Mouse (Mus musculus) adrenal gland, postnatal 36 days (tissue): ENCODE measurements around the gene Vps37d. TPM values are rescaled to one million over a fixed set of nuclear protein-coding genes. Genes with fewer than 3 reads are reported as not detected.

Experiments used
- DNase-seq, 2 experiments: peaks; one replicate each; pipeline ENCODE4 v3.0.0; 2021; ENCODE audit warnings: mixed read lengths in 1 of 2
- long read RNA-seq, 2 experiments: library from polyadenylated mRNA; stranded (forward); transcript quantifications; one replicate each; pipeline ENCODE4 v2.0.0; 2021; ENCODE audit warnings: borderline sequencing depth in 2 of 2
- total RNA-seq, 2 experiments: library from RNA; stranded (reverse); gene quantifications; 2 replicates each; pipeline ENCODE4 v1.2.3; 2021

The Vps37d gene
- 1 to 10 TPM; 1.8 to 3.7 TPM for total RNA-seq
- long read RNA-seq, experiment 1, transcript Vps37d-201 (4 exons, 1,544 nt) = major isoform, 6 of 7 reads
- long read RNA-seq, experiment 1, partial matches to known transcripts = 1 of 7 reads
- long read RNA-seq, experiment 1, other reads (novel, unspliced or antisense) = 0 of 7 reads
- long read RNA-seq, experiment 2, partial matches to known transcripts = 0 of 3 reads
- long read RNA-seq, experiment 2, other reads (novel, unspliced or antisense) = 0 of 3 reads

- peak; percentile 94 to 97 for DNase-seq
Measured at GRCm38 (mm10) chr5:135077564-135078481, at the start of gene Vps37d. TSS of gene Vps37d (minus strand) at chr5:135078266.

GRCm38 (mm10) chr5:135127669-135128068 is 49.6 kb upstream of the Vps37d start:
- no peak for DNase-seq

GRCm38 (mm10) chr5:135126121-135126520 is 48.1 kb upstream of the Vps37d start:
- DNase-seq = no peak

GRCm38 (mm10) chr5:135120753-135121152 is 42.7 kb upstream of the Vps37d start:
- DNase-seq = no peak

- DNase-seq = peak; percentile 71 to 79
Measured at GRCm38 (mm10) chr5:135118589-135119081, 40.6 kb upstream of the Vps37d start.

- no peak for DNase-seq
Measured at GRCm38 (mm10) chr5:135115241-135115640, 37.2 kb upstream of the Vps37d start.

- DNase-seq = no peak
Measured at GRCm38 (mm10) chr5:135113782-135114181, 35.7 kb upstream of the Vps37d start.

GRCm38 (mm10) chr5:135109976-135110375 is 31.9 kb upstream of the Vps37d start:
- DNase-seq = no peak

GRCm38 (mm10) chr5:135109426-135109825 is 31.4 kb upstream of the Vps37d start:
- DNase-seq = peak; percentile 28 to 60

- DNase-seq = no peak
Measured at GRCm38 (mm10) chr5:135109017-135109416, 31.0 kb upstream of the Vps37d start.

- DNase-seq = peak; percentile 88 to 91
Measured at GRCm38 (mm10) chr5:135107521-135108501, 29.7 kb upstream of the Vps37d start.

GRCm38 (mm10) chr5:135106758-135107256 is 28.7 kb upstream of the Vps37d start:
- DNase-seq = peak; percentile 90 to 91

GRCm38 (mm10) chr5:135103999-135104660 is 26.1 kb upstream of the Vps37d start:
- peak in 1 of 2 experiments; percentile 40 for DNase-seq

GRCm38 (mm10) chr5:135100981-135101380 is 22.9 kb upstream of the Vps37d start:
- no peak for DNase-seq

- no peak for DNase-seq
Measured at GRCm38 (mm10) chr5:135089653-135090052, 11.6 kb upstream of the Vps37d start, which contains the start of gene Mlxipl. TSS of gene Mlxipl (plus strand) at chr5:135089890.

- DNase-seq = no peak
Measured at GRCm38 (mm10) chr5:135086871-135087270, 8.8 kb upstream of the Vps37d start.

GRCm38 (mm10) chr5:135080539-135080938 is 2.5 kb upstream of the Vps37d start:
- no peak for DNase-seq

GRCm38 (mm10) chr5:135079578-135079977 is 1.5 kb upstream of the Vps37d start:
- no peak for DNase-seq

GRCm38 (mm10) chr5:135078482-135078810 is 380 bp upstream of the Vps37d start:
- no peak for DNase-seq

GRCm38 (mm10) chr5:135076931-135077505 is 1.0 kb downstream of the Vps37d start:
- no peak for DNase-seq

- DNase-seq = no peak
Measured at GRCm38 (mm10) chr5:135076368-135076767, 1.7 kb downstream of the Vps37d start.
